Mouse (Mus musculus) testis, adult 2 months (tissue): ENCODE data around the gene Bnc2. TPM values are rescaled to one million over a fixed set of nuclear protein-coding genes. Genes with fewer than 3 reads are reported as not detected.

Experiments used
- H3K27ac ChIP-seq: fragments of 200-500 bp; 2 replicates; pipeline ENCODE4 v1.5.1; 2012; ENCODE audit warnings: low read depth, low read length; ENCODE audit not compliant: control insufficient read depth, insufficient read depth
- H3K27me3 ChIP-seq: fragments of 200-500 bp; 2 replicates; pipeline ENCODE4 v1.6.1; 2012; ENCODE audit warnings: mild to moderate bottlenecking, low read length, moderate library complexity; ENCODE audit not compliant: control insufficient read depth, insufficient read depth
- H3K36me3 ChIP-seq: fragments of 200-500 bp; 2 replicates; pipeline ENCODE4 v1.6.1; 2012; ENCODE audit warnings: mild to moderate bottlenecking, low read length; ENCODE audit not compliant: control insufficient read depth, insufficient read depth
- H3K4me1 ChIP-seq: fragments of 200-500 bp; 2 replicates; pipeline ENCODE4 v1.6.1; 2012; ENCODE audit warnings: low read length; ENCODE audit not compliant: control insufficient read depth, insufficient read depth
- H3K4me3 ChIP-seq: fragments of 200-500 bp; 2 replicates; pipeline ENCODE4 v1.5.1; 2012; ENCODE audit warnings: low read depth, mild to moderate bottlenecking, low read length, moderate library complexity, mixed read lengths; ENCODE audit not compliant: control insufficient read depth
- CTCF ChIP-seq: fragments of 200-500 bp; IDR thresholded peaks from 2 replicates; pipeline ENCODE4 v1.5.1; 2012; ENCODE audit warnings: low read depth, mild to moderate bottlenecking, inconsistent platforms, low read length, moderate library complexity; ENCODE audit not compliant: control insufficient read depth, insufficient read depth, insufficient replicate concordance
- POLR2A ChIP-seq: fragments of 200-500 bp; IDR thresholded peaks from 2 replicates; pipeline ENCODE4 v1.6.1; 2012; ENCODE audit warnings: low read depth, mild to moderate bottlenecking, inconsistent platforms, low read length, moderate library complexity; ENCODE audit not compliant: control insufficient read depth
- polyA plus RNA-seq: library from polyadenylated mRNA; depleted of rRNA; stranded (reverse); fragments of >200 nt; gene quantifications from 2 replicates; pipeline ENCODE4 v1.2.3, GENCODE M21; 2012

Gene Bnc2
- polyA plus RNA-seq, 1 experiment = 9.7 TPM

DNA sequence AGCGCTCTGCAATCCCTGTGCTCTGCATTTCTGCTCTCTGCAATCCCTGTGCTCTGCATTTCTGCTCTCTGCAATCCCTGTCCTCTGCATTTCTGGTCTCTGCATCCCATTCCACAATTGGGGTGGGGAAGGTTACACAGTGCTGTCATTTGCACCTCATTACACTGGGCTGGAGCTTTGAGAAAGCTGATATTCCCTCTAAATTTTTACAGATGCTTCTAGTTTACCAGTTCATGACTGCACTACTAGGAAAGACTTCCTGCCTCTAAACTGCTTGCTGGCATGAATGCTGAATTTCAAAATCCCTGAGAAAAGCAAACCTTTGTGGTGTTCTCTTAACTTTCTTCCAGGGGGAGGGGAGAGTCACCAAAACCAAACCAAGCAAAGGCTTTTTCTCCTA, 41.1 kb downstream of the Bnc2 start:
- H3K27ac ChIP-seq = no peak overlapping the region
- H3K4me1 ChIP-seq = no peaks in the 10 kb centered on the region
- H3K36me3 ChIP-seq = no peaks in the 10 kb centered on the region

DNA sequence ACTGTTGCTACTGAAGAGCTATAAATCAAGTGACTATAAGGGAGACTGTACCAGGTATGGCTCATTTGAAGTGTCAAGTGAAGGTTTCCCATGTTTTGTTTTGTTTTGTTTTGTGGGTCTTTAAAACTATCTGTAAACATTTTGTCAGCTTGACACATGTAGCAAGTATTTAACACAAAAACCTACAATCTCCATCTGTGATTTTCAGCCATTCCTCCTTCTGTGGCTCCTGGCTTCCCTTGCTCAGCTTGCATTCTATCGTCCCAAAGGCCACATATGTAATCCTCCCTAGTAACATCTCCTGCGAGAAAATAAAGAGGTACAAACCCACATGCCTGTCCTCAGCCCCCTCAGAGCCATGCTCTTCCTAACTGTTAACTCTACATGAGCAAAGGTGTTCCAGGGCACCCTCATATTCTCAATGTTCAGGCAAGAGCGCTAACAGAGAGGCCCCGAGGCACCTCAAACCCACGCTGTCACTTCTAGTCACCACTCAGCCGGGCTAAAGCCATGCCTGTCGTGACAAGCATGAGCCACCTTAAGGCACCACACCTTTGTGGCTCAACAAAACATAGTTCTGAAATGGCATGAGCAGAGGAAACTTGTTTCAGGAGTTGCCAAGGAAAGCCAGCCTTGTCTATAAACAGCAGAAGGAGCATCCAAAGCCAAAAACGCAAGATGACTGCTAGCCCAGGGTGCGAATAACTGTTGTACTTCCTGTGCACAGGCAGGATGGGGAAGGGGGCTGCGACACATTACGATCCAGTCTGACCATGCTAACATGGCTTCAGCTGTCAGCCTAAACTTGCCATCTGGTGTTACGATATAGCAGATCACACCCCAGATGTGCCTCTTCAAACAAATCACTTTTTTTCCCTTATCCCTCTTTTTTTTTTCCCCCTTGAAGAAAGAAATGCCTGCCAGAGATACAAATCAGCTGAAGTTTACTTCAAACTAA, 42.0 kb downstream of the Bnc2 start:
- H3K4me1 ChIP-seq = no peaks in the 10 kb centered on the region
- H3K27me3 ChIP-seq = no peaks in the 10 kb centered on the region
- H3K4me3 ChIP-seq = no peak overlapping the region
- TF ChIP-seq POLR2A (no peak), CTCF (no peak)
- no peaks in the 10 kb centered on the region for H3K36me3 ChIP-seq
- H3K27ac ChIP-seq = no peak overlapping the region

More for the DNA sequence above, 41.1 kb downstream of the Bnc2 start:
- Histone ChIP-seq H3K27me3 (no peaks in the 10 kb centered on the region), H3K4me3 (no peak overlapping the region)
- no peak for TF ChIP-seq CTCF
- TF ChIP-seq POLR2A = no peak

DNA sequence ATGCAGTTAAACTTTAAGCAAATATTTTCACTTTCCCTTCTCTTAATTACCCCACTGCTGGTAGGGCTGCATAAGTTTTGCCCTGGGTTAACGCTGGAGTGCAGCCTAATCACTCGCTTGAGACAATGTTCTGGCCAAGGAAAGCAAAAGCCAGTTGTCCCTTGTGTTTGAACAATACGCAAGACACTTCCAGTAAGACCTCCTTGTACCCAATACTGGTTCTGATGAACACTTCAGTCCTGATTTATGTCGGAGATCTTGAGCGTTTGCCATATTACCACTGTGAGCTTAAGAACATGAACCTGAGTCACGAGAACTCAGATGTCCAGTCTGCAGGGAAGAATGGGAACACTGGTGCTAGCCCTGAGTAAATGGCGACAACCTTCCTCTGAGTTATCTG, 47.5 kb downstream of the Bnc2 start:
- no peaks in the 10 kb centered on the region for H3K4me1 ChIP-seq
- no peak overlapping the region for H3K27ac ChIP-seq
- TF ChIP-seq CTCF (no peak), POLR2A (no peak)
- H3K36me3 ChIP-seq = no peaks in the 10 kb centered on the region
- no peaks in the 10 kb centered on the region for H3K27me3 ChIP-seq
- no peak overlapping the region for H3K4me3 ChIP-seq

DNA sequence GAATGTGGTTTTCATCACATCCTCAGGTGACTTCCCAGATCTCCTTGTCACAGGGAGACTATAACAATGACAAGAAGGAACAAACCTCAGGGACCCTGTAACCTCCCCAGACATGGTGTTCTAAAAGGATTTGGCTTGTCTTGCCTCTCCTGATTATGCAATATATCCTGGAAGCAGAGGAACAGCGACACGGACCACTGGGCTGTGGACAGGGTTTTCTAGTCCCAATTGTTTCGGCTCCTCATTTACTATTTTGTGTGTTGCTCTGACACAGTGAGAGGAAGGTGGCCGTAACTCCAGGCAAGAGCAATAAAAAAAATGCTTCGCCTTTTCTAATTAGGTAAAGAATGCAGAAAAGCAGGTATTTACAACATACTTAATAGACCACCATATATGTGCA, 51.8 kb downstream of the Bnc2 start:
- Histone ChIP-seq H3K36me3 (no peaks in the 10 kb centered on the region), H3K27me3 (no peaks in the 10 kb centered on the region), H3K27ac (no peak overlapping the region), H3K4me1 (peaks cover 4% of the 10 kb centered on the region; the same call in 1 of the 2 replicates), H3K4me3 (no peak overlapping the region)
- no peak for TF ChIP-seq POLR2A

DNA sequence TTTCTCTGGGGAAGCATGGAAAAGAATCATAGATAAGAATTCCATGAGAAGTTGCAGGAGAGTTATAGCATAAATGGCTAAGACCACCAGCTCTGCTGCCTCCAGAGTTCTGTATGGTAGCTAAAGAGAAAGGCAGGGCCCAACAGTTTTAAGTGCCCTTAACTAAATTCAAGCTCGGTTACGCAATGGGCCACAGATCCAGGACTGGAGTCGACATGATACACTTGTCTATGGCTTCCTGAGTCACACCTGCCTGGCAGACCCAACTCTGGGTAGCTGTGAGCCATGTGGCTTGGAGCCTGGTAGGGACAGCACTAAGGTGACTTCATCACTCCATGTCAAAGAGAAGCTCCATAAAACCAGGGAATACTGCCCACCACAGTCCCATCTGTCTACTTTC, 53.3 kb downstream of the Bnc2 start:
- H3K4me3 ChIP-seq = no peak overlapping the region
- no peak overlapping the region for H3K27ac ChIP-seq

DNA sequence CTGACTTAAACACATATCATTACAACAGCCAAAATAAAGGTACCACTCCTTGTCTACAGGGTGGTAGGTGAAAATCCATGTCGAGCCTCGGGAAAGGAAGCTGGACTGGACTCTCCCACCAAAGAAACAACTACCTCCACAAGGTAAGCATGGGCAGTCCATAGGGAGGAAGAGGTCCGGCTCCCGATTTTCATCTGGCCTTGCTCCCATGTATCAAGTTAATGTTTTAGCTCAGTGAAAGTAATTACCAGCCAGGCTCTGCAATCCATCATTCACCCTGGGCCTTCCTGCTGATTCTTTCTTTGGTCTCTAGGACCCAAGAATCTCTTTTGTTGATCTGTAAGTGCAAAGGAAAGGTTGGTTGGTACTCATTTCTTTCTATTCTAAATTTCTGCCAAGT, 65.2 kb downstream of the Bnc2 start:
- Histone ChIP-seq H3K27ac (no peak overlapping the region), H3K27me3 (no peaks in the 10 kb centered on the region), H3K4me3 (no peak overlapping the region), H3K4me1 (no peaks in the 10 kb centered on the region), H3K36me3 (no peaks in the 10 kb centered on the region)
- no peak for TF ChIP-seq POLR2A
- TF ChIP-seq CTCF = no peak

More for the DNA sequence above, 53.3 kb downstream of the Bnc2 start:
- H3K4me1 ChIP-seq = peaks cover 4% of the 10 kb centered on the region; the same call in 1 of the 2 replicates
- TF ChIP-seq POLR2A = no peak
- no peak for TF ChIP-seq CTCF
- no peaks in the 10 kb centered on the region for H3K27me3 ChIP-seq
- H3K36me3 ChIP-seq = no peaks in the 10 kb centered on the region

DNA sequence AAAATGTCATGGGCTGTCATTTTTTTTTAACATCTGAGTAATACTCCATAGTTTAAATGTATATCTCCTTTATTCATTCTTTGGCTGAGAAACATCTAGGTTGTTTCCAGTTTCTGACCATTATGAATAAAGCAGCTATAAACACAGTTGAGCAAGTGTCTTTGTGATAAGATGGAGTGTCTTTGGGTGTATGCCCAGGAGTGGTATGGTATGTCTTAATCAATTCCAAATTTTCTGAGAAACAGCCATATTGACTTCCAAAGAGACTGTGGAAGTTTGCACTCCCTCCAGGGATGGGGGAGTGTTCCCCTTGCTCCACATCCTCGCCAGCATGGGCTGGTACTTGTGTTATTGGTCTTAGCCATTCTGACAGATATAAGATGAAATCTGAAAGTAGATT, 70.6 kb downstream of the Bnc2 start:
- no peak overlapping the region for H3K27ac ChIP-seq
- no peaks in the 10 kb centered on the region for H3K27me3 ChIP-seq
- no peak for TF ChIP-seq CTCF
- TF ChIP-seq POLR2A = no peak
- H3K4me3 ChIP-seq = no peak overlapping the region
- H3K4me1 ChIP-seq = no peaks in the 10 kb centered on the region
- H3K36me3 ChIP-seq = no peaks in the 10 kb centered on the region
